Mouse (Mus musculus) small intestine, adult 2 months (tissue): ENCODE measurements around the gene Nid1.

Experiments used
- CTCF ChIP-seq: fragments of 200-500 bp; IDR thresholded peaks from 2 replicates; pipeline ENCODE4 v1.5.1; 2012; ENCODE audit warnings: low read depth, mild to moderate bottlenecking, control low read depth, inconsistent platforms, low read length, moderate library complexity, mixed read lengths; ENCODE audit not compliant: insufficient replicate concordance, insufficient read length; ENCODE audit errors: extremely low read depth
- POLR2A ChIP-seq: fragments of 200-500 bp; IDR thresholded peaks from 2 replicates; pipeline ENCODE4 v1.6.1; 2012; ENCODE audit warnings: low read depth, mild to moderate bottlenecking, control low read depth, inconsistent platforms, low read length, moderate library complexity

- TF ChIP-seq CTCF = no peak
- TF ChIP-seq POLR2A = no peak
Observed at GRCm38 (mm10) chr13:13498022-13498421, 60.7 kb downstream of the Nid1 start.
